Mouse (Mus musculus) limb, embryonic 11.5 days (tissue): Measurements from ENCODE around the gene Hivep3. TPM values are rescaled to one million over a fixed set of nuclear protein-coding genes. Genes with fewer than 3 reads are reported as not detected.

ENCODE experiments used
- ATAC-seq: fragments of 200-750 bp; cut with Nextera tagmentation; 2 replicates; pipeline ENCODE4 v1.8.0; 2017; ENCODE audit warnings: low read depth; ENCODE audit not compliant: insufficient number of reproducible peaks, low FRiP score, low TSS enrichment
- DNase-seq: peaks from one replicate; pipeline ENCODE4 v3.0.0-alpha.2; 2015; ENCODE audit warnings: low spot score
- H3K27ac ChIP-seq: fragments of 300-500 bp; sonication (generic); replicated peaks from 2 replicates; pipeline ENCODE4 v1.5.1; 2014; ENCODE audit warnings: low read depth, mild to moderate bottlenecking, low read length
- H3K27me3 ChIP-seq: fragments of 300-500 bp; sonication (generic); 2 replicates; pipeline ENCODE4 v1.6.1; 2014; ENCODE audit warnings: mild to moderate bottlenecking, low read length, mixed read lengths; ENCODE audit not compliant: control insufficient read depth, insufficient read depth
- H3K36me3 ChIP-seq: fragments of 300-500 bp; sonication (generic); 2 replicates; pipeline ENCODE4 v1.6.1; 2014; ENCODE audit warnings: mild to moderate bottlenecking, low read length, moderate library complexity, mixed read lengths; ENCODE audit not compliant: control insufficient read depth, insufficient read depth
- H3K4me1 ChIP-seq: fragments of 300-500 bp; sonication (generic); 2 replicates; pipeline ENCODE4 v1.6.1; 2014; ENCODE audit warnings: low read length, mixed read lengths; ENCODE audit not compliant: control insufficient read depth, insufficient read depth
- H3K4me2 ChIP-seq: fragments of 300-500 bp; sonication (generic); 2 replicates; pipeline ENCODE4 v1.6.1; 2014; ENCODE audit warnings: low read depth, mild to moderate bottlenecking, moderate library complexity; ENCODE audit not compliant: severe bottlenecking
- H3K4me3 ChIP-seq: fragments of 300-500 bp; sonication (generic); 2 replicates; pipeline ENCODE4 v1.5.1; 2014; ENCODE audit warnings: low read depth, low read length
- H3K9ac ChIP-seq: fragments of 300-500 bp; sonication (generic); 2 replicates; pipeline ENCODE4 v1.6.1; 2014; ENCODE audit warnings: mild to moderate bottlenecking, low read length
- H3K9me3 ChIP-seq: fragments of 300-500 bp; sonication (generic); 2 replicates; pipeline ENCODE4 v1.6.1; 2016; ENCODE audit warnings: low read length; ENCODE audit not compliant: control insufficient read depth
- WGBS: fragments of 180-500 bp; shearing (Covaris S2); extraction: QIAGEN DNeasy Blood & Tissue Kit; methylation state at CpG from one replicate; pipeline ENCODE4 v1.1.7; 2014; 5-methylcytosine and 5-hydroxymethylcytosine counted together
- polyA plus RNA-seq: library from polyadenylated mRNA; unstranded; fragments of >200 nt; fragmentation: Nextera tagmentation; extraction: Ambion mirVana; gene quantifications from 2 replicates; pipeline ENCODE4 v1.2.1, GENCODE M21; 2014

Hivep3 gene
- polyA plus RNA-seq, 1 experiment from 2014 or later: 0.55 TPM

GRCm38 (mm10) chr4:120168346-120168745 lies 434.8 kb downstream of the Hivep3 start:
- WGBS: 88% methylated on average over 4 of the region's 4 CpGs
- no peaks in the 10 kb centered on the region for H3K9me3 ChIP-seq
- no peak overlapping the region for H3K9ac ChIP-seq
- no peaks in the 10 kb centered on the region for H3K4me1 ChIP-seq
- no peak overlapping the region for H3K4me2 ChIP-seq
- H3K27ac ChIP-seq: no peak overlapping the region
- H3K4me3 ChIP-seq: no peak overlapping the region
- no peaks in the 10 kb centered on the region for H3K36me3 ChIP-seq
- no peak for DNase-seq
- H3K27me3 ChIP-seq: no peaks in the 10 kb centered on the region
- ATAC-seq: no peak

- no peak for ATAC-seq
- Histone ChIP-seq H3K27me3 (no peaks in the 10 kb centered on the region), H3K36me3 (no peaks in the 10 kb centered on the region), H3K4me1 (no peaks in the 10 kb centered on the region), H3K27ac (no peak overlapping the region), H3K4me2 (no peak overlapping the region), H3K4me3 (no peak overlapping the region), H3K9ac (no peak overlapping the region), H3K9me3 (no peaks in the 10 kb centered on the region)
- WGBS: 40% methylated on average over 9 of the region's 9 CpGs
- DNase-seq: no peak
Observed at GRCm38 (mm10) chr4:120170387-120170936, 436.9 kb downstream of the Hivep3 start.

- no peaks in the 10 kb centered on the region for H3K4me1 ChIP-seq
- H3K4me3 ChIP-seq: no peak overlapping the region
- no peak overlapping the region for H3K9ac ChIP-seq
- H3K4me2 ChIP-seq: no peak overlapping the region
- no peaks in the 10 kb centered on the region for H3K36me3 ChIP-seq
- H3K9me3 ChIP-seq: no peaks in the 10 kb centered on the region
- DNase-seq (no peak), ATAC-seq (no peak)
- no peaks in the 10 kb centered on the region for H3K27me3 ChIP-seq
- no peak overlapping the region for H3K27ac ChIP-seq
- 17% methylated on average over 7 of the region's 7 CpGs for WGBS
Observed at GRCm38 (mm10) chr4:120172050-120172684, 438.6 kb downstream of the Hivep3 start.

- Histone ChIP-seq H3K9me3 (no peaks in the 10 kb centered on the region), H3K27ac (no peak overlapping the region), H3K27me3 (no peaks in the 10 kb centered on the region), H3K4me2 (no peak overlapping the region), H3K36me3 (no peaks in the 10 kb centered on the region), H3K9ac (no peak overlapping the region), H3K4me3 (no peak overlapping the region), H3K4me1 (no peaks in the 10 kb centered on the region)
- ATAC-seq: no peak
- DNase-seq: no peak
- 86% methylated on average over 4 of the region's 4 CpGs for WGBS
Observed at GRCm38 (mm10) chr4:120179123-120179522, 445.5 kb downstream of the Hivep3 start.

- Histone ChIP-seq H3K4me2 (no peak overlapping the region), H3K4me1 (no peaks in the 10 kb centered on the region), H3K27ac (no peak overlapping the region), H3K36me3 (no peaks in the 10 kb centered on the region), H3K9me3 (no peaks in the 10 kb centered on the region), H3K27me3 (no peaks in the 10 kb centered on the region), H3K9ac (no peak overlapping the region), H3K4me3 (no peak overlapping the region)
- DNase-seq (no peak), ATAC-seq (no peak)
Observed at GRCm38 (mm10) chr4:120180535-120180934, 447.0 kb downstream of the Hivep3 start.

- no peak for ATAC-seq
Observed at GRCm38 (mm10) chr4:120184374-120184991, 450.9 kb downstream of the Hivep3 start.

GRCm38 (mm10) chr4:120186441-120186840 lies 452.9 kb downstream of the Hivep3 start:
- no peak for DNase-seq
- H3K4me1 ChIP-seq: peaks cover 7% of the 10 kb centered on the region; the same call in 1 of the 2 replicates
- 88% methylated on average over 1 of the region's 1 CpGs for WGBS
- H3K4me2 ChIP-seq: no peak overlapping the region
- no peaks in the 10 kb centered on the region for H3K27me3 ChIP-seq
- no peaks in the 10 kb centered on the region for H3K36me3 ChIP-seq
- no peak for ATAC-seq
- H3K4me3 ChIP-seq: no peak overlapping the region
- H3K9ac ChIP-seq: no peak overlapping the region
- H3K27ac ChIP-seq: no peak overlapping the region
- no peaks in the 10 kb centered on the region for H3K9me3 ChIP-seq

More at GRCm38 (mm10) chr4:120184374-120184991, 450.9 kb downstream of the Hivep3 start:
- Histone ChIP-seq H3K9ac (no peak overlapping the region), H3K27me3 (no peaks in the 10 kb centered on the region), H3K4me3 (no peak overlapping the region), H3K9me3 (no peaks in the 10 kb centered on the region), H3K27ac (no peak overlapping the region), H3K4me1 (no peaks in the 10 kb centered on the region), H3K36me3 (no peaks in the 10 kb centered on the region), H3K4me2 (no peak overlapping the region)
- 24% methylated on average over 5 of the region's 5 CpGs for WGBS
- DNase-seq: peak; percentile 70

GRCm38 (mm10) chr4:120186934-120187333 lies 453.4 kb downstream of the Hivep3 start:
- peak; percentile 45 for DNase-seq
- no peak for ATAC-seq
- Histone ChIP-seq H3K9ac (no peak overlapping the region), H3K4me2 (no peak overlapping the region), H3K4me3 (no peak overlapping the region), H3K27me3 (no peaks in the 10 kb centered on the region), H3K36me3 (no peaks in the 10 kb centered on the region), H3K9me3 (no peaks in the 10 kb centered on the region), H3K4me1 (peaks cover 7% of the 10 kb centered on the region; the same call in 1 of the 2 replicates), H3K27ac (no peak overlapping the region)
- 5% methylated on average over 4 of the region's 4 CpGs for WGBS
